Mouse (Mus musculus) midbrain, postnatal 0 days (tissue): ENCODE results near the gene Ptgis. TPM values are rescaled to one million over a fixed set of nuclear protein-coding genes. Genes with fewer than 3 reads are reported as not detected.

ENCODE experiments used
- ATAC-seq: fragments of 200-750 bp; cut with Nextera tagmentation; 2 replicates; pipeline ENCODE4 v1.8.0; 2017; ENCODE audit warnings: moderate number of reproducible peaks, mild to moderate bottlenecking, moderate TSS enrichment, moderate library complexity; ENCODE audit not compliant: low FRiP score
- DNase-seq: peaks from one replicate; pipeline ENCODE4 v3.0.0-alpha.2; 2015; ENCODE audit warnings: low spot score
- H3K27ac ChIP-seq: fragments of 300-500 bp; sonication (generic); 2 replicates; pipeline ENCODE4 v1.5.1; 2014; ENCODE audit warnings: low read depth, mild to moderate bottlenecking, low read length, mixed read lengths
- H3K27me3 ChIP-seq: fragments of 300-500 bp; sonication (generic); 2 replicates; pipeline ENCODE4 v1.6.1; 2014; ENCODE audit warnings: low read length, control low read depth, mixed read lengths; ENCODE audit not compliant: insufficient read depth
- H3K36me3 ChIP-seq: fragments of 300-500 bp; sonication (generic); 2 replicates; pipeline ENCODE4 v1.6.1; 2014; ENCODE audit warnings: low read length, control low read depth, mixed read lengths; ENCODE audit not compliant: insufficient read depth
- H3K4me1 ChIP-seq: fragments of 300-500 bp; sonication (generic); 2 replicates; pipeline ENCODE4 v1.6.1; 2014; ENCODE audit warnings: mild to moderate bottlenecking, control low read depth, antibody characterized with exemption, low read length, mixed read lengths; ENCODE audit not compliant: insufficient read depth
- H3K4me2 ChIP-seq: fragments of 300-500 bp; sonication (generic); 2 replicates; pipeline ENCODE4 v1.6.1; 2014; ENCODE audit warnings: low read depth, mild to moderate bottlenecking, low read length, mixed read lengths; ENCODE audit not compliant: poor library complexity, severe bottlenecking
- H3K4me3 ChIP-seq: fragments of 300-500 bp; sonication (generic); 2 replicates; pipeline ENCODE4 v1.5.1; 2014; ENCODE audit warnings: low read depth, mild to moderate bottlenecking, low read length, moderate library complexity
- H3K9ac ChIP-seq: fragments of 300-500 bp; sonication (generic); replicated peaks from 2 replicates; pipeline ENCODE4 v1.6.1; 2014; ENCODE audit warnings: mild to moderate bottlenecking, low read length, moderate library complexity, mixed read lengths; ENCODE audit not compliant: poor library complexity, severe bottlenecking
- H3K9me3 ChIP-seq: fragments of 300-500 bp; sonication (generic); 2 replicates; pipeline ENCODE4 v1.6.1; 2016; ENCODE audit warnings: low read length, control low read depth
- CTCF ChIP-seq: IDR thresholded peaks from 2 replicates; pipeline ENCODE4 v1.5.1; 2016; ENCODE audit warnings: antibody characterized with exemption, mild to moderate bottlenecking
- WGBS: fragments of 180-500 bp; shearing (Covaris S2); extraction: QIAGEN DNeasy Blood & Tissue Kit; methylation state at CpG from one replicate; pipeline ENCODE4 v1.1.7; 2014; 5-methylcytosine and 5-hydroxymethylcytosine counted together
- polyA plus RNA-seq: library from polyadenylated mRNA; unstranded; fragments of >200 nt; fragmentation: Nextera tagmentation; extraction: Ambion mirVana; gene quantifications from 2 replicates; pipeline ENCODE4 v1.2.1, GENCODE M21; 2015
- total RNA-seq: library from RNA; depleted of rRNA; stranded (reverse); fragments of >200 nt; gene quantifications from 2 replicates; pipeline ENCODE4 v1.2.3, GENCODE M21; 2014

Ptgis gene
- total and polyA plus RNA-seq, 2 experiments from 2014 or later: 3.9 to 6.1 TPM

DNA sequence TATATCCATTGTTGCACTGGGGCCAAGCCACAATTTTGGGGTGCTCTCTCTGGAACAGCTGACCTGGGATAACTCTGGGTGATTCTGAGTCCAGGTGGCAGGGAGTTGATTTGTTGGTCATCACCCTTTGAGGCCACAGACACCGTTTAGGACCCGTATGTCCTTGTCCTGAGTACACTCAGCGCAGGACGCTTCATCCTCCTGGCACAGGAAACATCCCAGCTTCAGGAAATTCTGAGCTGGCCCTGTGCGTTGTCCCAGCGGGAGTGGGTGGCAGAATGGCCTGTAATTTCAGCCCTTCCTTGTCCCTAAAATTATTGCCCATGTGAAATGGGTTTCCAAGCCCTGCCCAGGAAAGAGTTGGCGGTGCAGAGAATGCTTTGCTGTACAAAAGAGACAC, 37.6 kb upstream of the Ptgis start:
- Histone ChIP-seq H3K27me3 (no peaks in the 10 kb centered on the region; the same call in 1 of the 2 replicates), H3K4me3 (no peak overlapping the region), H3K4me2 (no peak overlapping the region), H3K9ac (no peak overlapping the region), H3K4me1 (no peaks in the 10 kb centered on the region), H3K27ac (no peak overlapping the region), H3K36me3 (no peaks in the 10 kb centered on the region), H3K9me3 (no peaks in the 10 kb centered on the region)
- no peak for TF ChIP-seq CTCF
- no peak for ATAC-seq
- DNase-seq: no peak
- 89% methylated on average over 7 of the region's 7 CpGs for WGBS

DNA sequence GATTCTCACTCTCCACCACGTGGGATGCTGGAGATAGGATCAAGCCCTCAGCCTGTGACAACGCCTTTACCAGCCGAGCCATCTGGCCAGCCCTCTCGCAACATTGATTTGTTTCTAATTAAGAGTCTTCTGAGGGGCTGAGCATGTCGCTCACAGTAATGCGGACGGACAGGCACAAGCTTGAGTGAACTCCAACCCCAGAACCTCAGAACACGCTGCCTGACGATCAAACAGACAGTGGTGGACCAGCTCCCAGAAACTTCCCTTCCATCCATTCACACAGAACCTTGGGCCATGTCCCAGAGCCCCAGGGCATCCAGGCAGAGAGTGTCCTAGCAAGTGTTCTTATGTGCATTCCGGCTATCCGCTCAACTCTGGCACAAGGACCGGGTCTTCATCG, 36.6 kb upstream of the Ptgis start:
- Histone ChIP-seq H3K9ac (no peak overlapping the region), H3K9me3 (no peaks in the 10 kb centered on the region), H3K4me1 (no peaks in the 10 kb centered on the region), H3K4me2 (no peak overlapping the region), H3K27me3 (no peaks in the 10 kb centered on the region; the same call in 1 of the 2 replicates), H3K36me3 (no peaks in the 10 kb centered on the region), H3K27ac (no peak overlapping the region), H3K4me3 (no peak overlapping the region)
- ATAC-seq: no peak
- TF ChIP-seq CTCF: no peak
- WGBS: 57% methylated on average over 13 of the region's 13 CpGs
- DNase-seq: peak; percentile 78

DNA sequence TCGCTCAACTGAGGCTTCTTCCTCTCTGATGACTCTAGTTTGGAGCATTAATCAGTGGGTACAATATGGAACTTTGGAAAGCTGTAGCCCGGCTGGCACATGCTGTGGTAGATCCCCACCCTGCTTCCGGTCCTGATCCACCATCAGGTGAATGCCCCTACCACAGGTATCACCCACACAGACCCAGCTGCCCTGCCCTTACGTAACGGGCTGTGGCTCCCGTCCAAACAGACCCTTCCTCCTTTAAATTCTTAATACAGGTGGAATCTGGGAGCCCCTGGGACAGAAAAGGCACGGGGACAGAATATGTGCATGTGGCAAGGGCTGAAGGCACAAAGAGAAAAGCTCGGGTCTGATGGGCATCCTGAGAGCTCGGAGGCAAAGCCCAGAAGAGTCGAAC, 35.5 kb upstream of the Ptgis start:
- DNase-seq: no peak
- H3K4me2 ChIP-seq: no peak overlapping the region
- no peak for ATAC-seq
- H3K4me3 ChIP-seq: no peak overlapping the region
- H3K27ac ChIP-seq: no peak overlapping the region
- no peak overlapping the region for H3K9ac ChIP-seq
- no peaks in the 10 kb centered on the region for H3K4me1 ChIP-seq
- no peaks in the 10 kb centered on the region; the same call in 1 of the 2 replicates for H3K27me3 ChIP-seq
- no peaks in the 10 kb centered on the region for H3K36me3 ChIP-seq
- no peaks in the 10 kb centered on the region for H3K9me3 ChIP-seq
- WGBS: 86% methylated on average over 10 of the region's 10 CpGs
- TF ChIP-seq CTCF: no peak

DNA sequence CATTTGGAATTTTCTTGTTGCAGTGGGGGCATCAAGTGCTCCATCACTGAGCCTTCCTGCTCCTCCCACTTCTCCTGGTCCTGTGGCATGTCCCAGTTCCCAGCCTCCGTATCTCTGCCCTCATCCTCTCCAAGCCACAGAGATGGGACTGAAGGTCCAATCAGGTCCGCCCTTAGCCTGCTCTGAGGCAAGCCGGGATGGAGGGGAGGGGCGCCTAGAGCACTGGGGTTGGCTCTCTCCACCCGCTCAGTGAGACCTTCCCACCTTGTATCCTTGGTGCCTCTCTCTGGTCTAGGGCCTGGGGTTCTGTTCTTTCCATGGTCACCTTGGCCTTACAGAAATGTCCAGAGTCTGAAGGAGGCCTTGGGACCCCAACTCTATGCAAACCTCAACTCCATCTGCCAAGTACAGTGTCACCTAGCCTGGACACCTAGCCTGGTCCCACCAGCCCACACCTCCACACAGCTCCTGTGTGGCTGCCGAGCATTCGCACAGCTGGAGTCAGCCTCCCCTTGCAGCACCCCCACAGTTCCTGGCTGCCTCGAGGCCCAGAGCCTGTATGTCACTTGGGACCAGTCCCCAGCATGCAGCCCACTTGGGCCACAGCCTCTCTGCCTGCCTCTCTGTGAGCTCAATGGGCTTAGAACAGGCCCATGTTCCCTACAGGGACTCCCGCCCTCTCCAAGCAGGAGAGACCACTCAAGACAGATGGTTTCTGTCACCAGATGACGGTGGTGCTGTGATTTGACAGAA, 34.5 kb upstream of the Ptgis start:
- 66% methylated on average over 10 of the region's 10 CpGs for WGBS
- Histone ChIP-seq H3K4me3 (no peak overlapping the region), H3K27ac (no peak overlapping the region), H3K27me3 (no peaks in the 10 kb centered on the region), H3K4me1 (no peaks in the 10 kb centered on the region), H3K9ac (no peak overlapping the region), H3K9me3 (no peaks in the 10 kb centered on the region), H3K36me3 (no peaks in the 10 kb centered on the region), H3K4me2 (no peak overlapping the region)
- no peak for ATAC-seq
- no peak for TF ChIP-seq CTCF
- no peak for DNase-seq

DNA sequence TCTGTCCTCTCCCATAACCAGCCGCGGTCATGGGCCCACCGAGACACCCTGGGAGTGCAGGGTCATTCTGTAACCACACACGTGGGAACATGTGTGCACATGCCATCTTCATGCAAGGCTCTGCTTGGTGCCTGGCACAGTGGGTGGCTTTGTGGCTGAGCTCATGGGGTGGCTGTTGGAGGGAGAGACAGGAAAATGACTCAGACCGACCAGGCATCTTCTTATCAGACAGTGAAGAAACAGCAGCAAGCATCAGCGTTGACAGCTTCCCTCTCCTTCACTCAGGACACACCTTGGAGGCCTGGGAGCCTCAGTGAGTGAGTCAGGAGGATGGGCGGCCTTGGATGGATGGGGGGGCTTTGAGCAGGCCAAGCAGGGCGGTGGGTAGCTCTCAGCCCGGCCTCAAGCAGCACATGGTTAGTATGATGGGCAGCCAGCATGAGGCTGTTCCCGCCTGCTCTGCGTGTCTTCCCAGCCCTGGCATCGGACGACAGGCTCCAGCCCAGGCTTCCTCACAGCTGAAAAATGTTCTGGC, 32.9 kb upstream of the Ptgis start:
- no peak for TF ChIP-seq CTCF
- H3K4me3 ChIP-seq: no peak overlapping the region
- DNase-seq (no peak), ATAC-seq (no peak)
- H3K9ac ChIP-seq: no peak overlapping the region
- no peak overlapping the region for H3K4me2 ChIP-seq
- WGBS: 89% methylated on average over 13 of the region's 13 CpGs
- H3K27ac ChIP-seq: no peak overlapping the region
- H3K9me3 ChIP-seq: no peaks in the 10 kb centered on the region
- H3K27me3 ChIP-seq: no peaks in the 10 kb centered on the region
- no peaks in the 10 kb centered on the region for H3K4me1 ChIP-seq
- H3K36me3 ChIP-seq: no peaks in the 10 kb centered on the region

DNA sequence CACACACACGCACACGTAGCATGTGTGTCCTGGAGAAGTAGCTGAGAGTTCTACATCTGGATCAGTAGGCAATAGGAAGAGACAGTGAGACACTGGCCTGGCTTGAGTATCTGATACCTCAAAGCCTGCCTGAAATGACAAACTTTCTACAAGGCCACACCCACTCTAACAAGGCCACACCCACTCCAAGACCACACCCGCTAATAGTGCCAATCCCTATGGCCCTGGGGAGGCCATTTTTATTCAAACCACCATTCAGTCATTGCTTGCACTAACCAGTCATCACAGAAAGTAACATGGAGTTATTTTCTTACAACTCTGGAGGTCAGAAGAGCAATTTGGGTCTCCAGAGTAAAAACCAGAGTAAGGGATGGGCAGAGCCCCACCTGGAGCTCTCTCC, 32.3 kb upstream of the Ptgis start:
- DNase-seq (no peak), ATAC-seq (no peak)
- Histone ChIP-seq H3K4me3 (no peak overlapping the region), H3K9ac (no peak overlapping the region), H3K4me1 (no peaks in the 10 kb centered on the region), H3K27me3 (no peaks in the 10 kb centered on the region), H3K9me3 (no peaks in the 10 kb centered on the region), H3K27ac (no peak overlapping the region), H3K4me2 (no peak overlapping the region), H3K36me3 (no peaks in the 10 kb centered on the region)
- TF ChIP-seq CTCF: no peak
- WGBS: 89% methylated on average over 3 of the region's 3 CpGs
